Mouse (Mus musculus) cerebral cortex, adult 2 months (tissue): Measurements from ENCODE around the gene Mrps23.

Source experiments
- WGBS: fragments of 180-500 bp; shearing (Covaris S2); methylation state at CpG from one replicate; pipeline ENCODE4 v1.1.7; 2018; 5-methylcytosine and 5-hydroxymethylcytosine counted together

Gene Mrps23

DNA sequence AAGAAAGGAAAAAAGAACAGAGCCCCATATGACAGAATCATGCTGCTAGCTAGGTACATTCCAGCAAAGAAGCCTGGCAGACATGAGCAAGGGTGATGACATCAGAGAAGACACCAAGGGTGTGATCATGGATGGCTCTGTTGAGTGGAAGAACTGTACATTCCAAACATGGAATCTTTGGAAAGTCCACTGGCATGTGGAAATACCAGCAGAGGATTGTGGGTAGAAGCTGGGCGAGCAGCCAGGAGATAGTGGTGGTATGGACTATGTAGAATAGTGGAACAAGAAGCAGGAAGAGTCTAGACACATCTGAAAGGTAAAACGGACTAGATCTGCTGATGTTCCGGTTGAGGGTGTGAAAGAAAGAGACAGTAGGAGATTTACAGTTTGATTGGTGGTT, 46.4 kb downstream of the Mrps23 start:
- 92% methylated on average over 3 of the region's 3 CpGs for WGBS

DNA sequence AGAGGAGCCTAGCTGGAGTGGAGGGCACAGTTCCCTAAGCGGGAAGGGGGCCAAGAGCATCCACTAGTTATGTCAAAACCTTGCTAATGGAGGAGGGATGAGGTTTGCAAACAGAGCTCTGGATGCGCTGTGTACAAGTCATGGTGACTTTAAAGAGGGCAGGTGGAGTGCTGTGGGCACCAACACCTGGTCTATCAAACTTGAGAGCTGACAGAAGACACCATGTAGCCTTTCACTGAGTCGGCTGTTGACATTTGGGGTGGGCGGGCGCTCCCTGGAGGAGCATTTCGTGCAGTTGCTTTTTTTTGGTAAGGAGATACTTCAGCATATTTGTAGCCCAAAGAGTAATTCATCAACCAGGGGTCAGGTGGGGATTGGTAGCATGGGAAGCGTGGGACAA, 47.1 kb downstream of the Mrps23 start:
- WGBS = 82% methylated on average over 7 of the region's 7 CpGs

DNA sequence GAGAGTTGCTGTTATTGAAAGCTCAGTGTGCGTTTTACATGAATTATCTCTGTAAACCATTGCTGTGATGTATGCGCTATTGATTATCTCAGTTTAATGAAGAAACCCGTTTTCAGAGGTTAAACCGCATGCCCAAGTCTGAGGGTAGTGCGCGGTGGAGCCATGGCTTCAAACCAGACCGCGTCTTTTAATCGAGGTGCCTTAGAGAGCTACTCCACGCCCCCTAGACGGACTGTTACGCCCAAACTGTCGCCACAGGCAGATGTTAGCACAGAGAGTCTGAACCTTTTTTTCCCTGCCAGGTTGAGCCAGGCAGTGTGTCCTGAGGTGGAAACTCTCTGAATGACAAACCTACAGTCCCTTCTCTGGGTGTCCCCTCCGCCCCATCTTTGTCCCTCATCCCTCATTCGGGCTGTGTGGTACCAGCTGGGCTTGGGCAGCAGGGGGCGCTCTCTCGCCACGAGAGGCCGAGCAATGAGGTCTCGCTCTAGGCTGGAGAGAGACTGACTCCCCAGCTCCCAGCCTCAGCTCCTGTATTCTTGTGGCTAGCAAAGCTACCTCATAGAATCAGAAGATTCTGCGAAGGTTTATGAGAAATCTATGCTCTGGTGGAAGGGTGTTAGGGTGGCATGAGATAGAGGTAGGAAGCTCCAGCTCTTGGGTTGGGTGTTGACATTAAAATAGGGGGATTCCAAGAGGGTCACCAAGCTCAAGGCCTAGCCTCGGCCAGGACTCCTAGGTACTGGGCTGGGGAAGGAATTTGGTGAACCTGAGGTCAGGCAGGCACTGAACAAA, 48.0 kb downstream of the Mrps23 start:
- 17% methylated on average over 22 of the region's 22 CpGs for WGBS

DNA sequence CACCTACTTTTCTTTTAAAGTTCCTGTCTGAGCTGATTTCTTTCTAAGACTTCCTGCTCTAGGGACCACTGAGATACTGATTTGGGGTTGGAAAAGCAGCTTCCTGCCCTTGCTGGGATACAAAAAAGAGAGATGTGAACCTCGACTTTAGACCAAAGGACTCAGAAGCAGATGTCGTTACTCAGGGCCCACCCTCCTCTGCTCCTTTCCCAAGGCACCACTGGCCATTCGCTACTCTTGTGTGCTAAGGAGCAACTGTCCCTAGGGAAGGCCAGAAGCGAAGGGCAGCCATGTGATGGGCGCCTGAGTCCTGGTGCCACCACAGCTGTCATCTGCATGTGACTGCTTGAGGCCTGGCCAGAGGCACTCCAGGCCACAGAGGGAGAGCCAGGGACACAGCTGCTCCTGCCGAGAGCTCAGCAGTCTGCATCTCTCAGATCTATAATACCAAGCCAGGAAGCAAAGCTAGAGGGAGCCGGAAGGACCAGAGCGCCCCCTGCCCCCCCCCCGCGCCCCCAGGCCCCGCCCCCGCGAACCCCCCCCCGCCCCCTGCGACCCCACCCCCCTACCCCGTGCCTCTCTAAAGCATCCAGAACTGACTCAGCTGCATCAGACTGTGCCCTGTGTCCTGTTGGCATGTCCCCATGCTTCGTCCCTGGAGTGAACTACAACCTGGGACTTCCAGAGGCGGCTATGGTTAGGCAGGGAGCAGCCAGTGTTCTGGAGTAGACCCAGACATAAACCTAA, 48.8 kb downstream of the Mrps23 start:
- 37% methylated on average over 11 of the region's 18 CpGs for WGBS

DNA sequence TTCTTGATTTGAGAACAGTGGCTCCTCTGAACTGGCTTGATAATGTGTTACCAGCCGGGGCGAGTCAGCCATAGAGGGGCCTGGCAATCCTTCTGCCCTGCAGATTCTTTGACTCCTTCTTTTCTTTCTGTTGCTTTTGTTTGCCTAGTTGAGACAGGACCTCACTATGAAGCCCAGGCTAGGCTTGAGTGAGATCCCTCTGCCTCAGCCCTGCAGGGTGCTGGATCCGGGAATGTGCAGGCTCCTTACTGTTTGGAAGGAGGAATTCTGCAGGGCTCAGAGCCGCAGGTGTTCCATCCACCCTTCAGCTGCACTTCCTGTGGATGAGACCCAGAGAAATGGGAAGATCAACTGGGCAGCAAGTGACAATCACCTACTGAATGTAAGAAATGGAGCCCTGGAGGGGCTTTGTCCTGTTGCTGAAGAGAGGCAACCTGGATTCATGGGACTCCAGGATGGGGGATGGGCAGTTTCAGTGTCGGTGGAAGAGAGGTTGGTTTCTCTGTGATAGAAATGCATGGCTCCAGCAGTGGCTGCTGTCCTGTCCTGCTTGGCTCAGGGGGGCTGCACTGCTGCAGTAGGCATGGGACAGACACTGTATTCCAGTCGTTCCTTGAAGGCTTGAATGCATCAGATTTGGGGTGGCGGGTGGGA, 49.5 kb downstream of the Mrps23 start:
- 53% methylated on average over 7 of the region's 7 CpGs for WGBS

DNA sequence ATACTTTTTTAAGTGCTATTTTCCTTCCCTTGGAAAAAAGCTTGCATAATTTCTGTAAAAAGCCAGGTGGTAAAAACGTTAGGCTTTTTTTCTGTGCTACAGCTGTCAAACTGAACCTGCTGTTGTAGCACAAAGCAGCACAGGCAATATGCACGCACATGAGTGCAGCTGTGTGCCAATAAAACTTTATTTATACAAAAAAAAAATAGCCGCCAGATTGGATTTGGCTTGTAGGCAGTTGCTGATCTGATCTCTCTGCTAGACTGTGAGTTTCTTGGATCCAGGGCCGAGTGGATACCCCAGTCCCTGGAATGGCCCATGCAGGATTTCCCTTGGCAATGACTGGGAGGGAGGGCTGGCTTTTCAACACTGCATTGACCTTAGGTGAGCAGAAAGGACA, 53.5 kb downstream of the Mrps23 start:
- WGBS = 70% methylated on average over 4 of the region's 4 CpGs

DNA sequence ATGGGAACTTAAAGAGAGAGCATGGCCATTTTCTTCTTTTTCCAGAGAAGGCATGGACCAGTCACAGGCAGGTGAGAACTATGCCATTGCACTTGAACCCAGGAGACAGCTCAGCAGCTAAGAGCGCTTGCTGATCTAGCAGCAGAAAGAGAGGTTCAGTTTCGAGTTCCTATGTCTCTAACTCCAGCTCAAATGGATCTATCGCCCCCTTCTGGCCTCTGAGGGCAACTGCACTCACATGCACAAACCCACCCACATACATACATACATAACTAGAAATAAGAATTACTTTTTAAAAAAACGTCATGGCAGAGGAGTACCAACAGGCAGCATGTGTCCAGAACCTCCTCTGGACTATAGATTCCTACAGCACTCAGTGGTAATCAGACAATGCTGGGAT, 54.0 kb downstream of the Mrps23 start:
- WGBS = 89% methylated on average over 4 of the region's 4 CpGs

DNA sequence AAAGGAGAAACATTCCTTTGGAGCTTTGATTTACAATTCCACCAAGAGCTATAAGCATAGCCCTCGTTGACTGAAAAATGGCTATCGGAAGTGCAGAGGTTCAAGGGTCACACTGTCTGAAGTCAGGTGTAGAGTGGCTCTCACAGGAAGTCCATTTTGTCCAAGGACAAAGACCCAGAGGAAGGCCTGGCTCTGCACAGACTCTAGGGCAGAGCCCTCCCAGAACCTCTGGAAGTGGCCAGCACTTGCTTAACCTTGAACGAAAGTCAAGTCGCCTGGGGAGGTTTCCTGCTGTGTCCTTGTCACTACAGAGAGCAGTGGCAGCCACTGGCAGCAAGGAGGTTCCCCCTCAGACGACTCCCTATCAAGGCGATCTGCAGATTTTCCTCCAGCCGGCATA, 56.3 kb downstream of the Mrps23 start:
- WGBS = 82% methylated on average over 7 of the region's 7 CpGs
